Mouse (Mus musculus) mature B cell (primary cell): ENCODE data around the gene Setd1a.
"Not testable (repeated sequence)": the region's sequence is repeated elsewhere in the genome, so short reads cannot be mapped to it uniquely, and the experiment has no call there.

ENCODE experiments used
- in situ Hi-C: fragments of 300-500 bp; cut with MboI; formaldehyde crosslinking; loops from 2 replicates; pipeline ENCODE4 v1.14.3; 2019

Gene Setd1a

GRCm38 (mm10) chr7:127776426-127776825 is at the start of gene Setd1a:
Gene Setd1a, plus strand, starts transcription at chr7:127776670.
- in situ Hi-C loops = no loop called here

GRCm38 (mm10) chr7:127727898-127728297 is 48.6 kb upstream of the Setd1a start:
- in situ Hi-C loops = no loop called here

GRCm38 (mm10) chr7:127730170-127730569 is 46.3 kb upstream of the Setd1a start:
- in situ Hi-C loops = no loop called here

GRCm38 (mm10) chr7:127732066-127732465 is 44.4 kb upstream of the Setd1a start, which contains the start of gene Ctf2:
Gene Ctf2, minus strand, starts transcription at chr7:127732166.
- in situ Hi-C loops = not testable (repeated sequence)

- in situ Hi-C loops = no loop called here
Observed at GRCm38 (mm10) chr7:127744366-127745045, 32.0 kb upstream of the Setd1a start, which contains the start of gene Fbxl19. Gene Fbxl19, plus strand, starts transcription at chr7:127744543.

GRCm38 (mm10) chr7:127745251-127745651 is 31.2 kb upstream of the Setd1a start:
- in situ Hi-C loops = no loop called here

GRCm38 (mm10) chr7:127745652-127746493 is 30.6 kb upstream of the Setd1a start:
- in situ Hi-C loops = no loop called here

GRCm38 (mm10) chr7:127746494-127747491 is 29.7 kb upstream of the Setd1a start:
- in situ Hi-C loops = no loop called here

- in situ Hi-C loops = no loop called here
Observed at GRCm38 (mm10) chr7:127747559-127748234, 28.8 kb upstream of the Setd1a start.

GRCm38 (mm10) chr7:127748235-127748560 is 28.3 kb upstream of the Setd1a start:
- in situ Hi-C loops = no loop called here

- in situ Hi-C loops = no loop called here
Observed at GRCm38 (mm10) chr7:127750131-127751127, 26.0 kb upstream of the Setd1a start.

GRCm38 (mm10) chr7:127751619-127752018 is 24.9 kb upstream of the Setd1a start:
- in situ Hi-C loops = no loop called here

- in situ Hi-C loops = no loop called here
Observed at GRCm38 (mm10) chr7:127752069-127752468, 24.4 kb upstream of the Setd1a start.

GRCm38 (mm10) chr7:127753158-127753557 is 23.3 kb upstream of the Setd1a start:
- in situ Hi-C loops = no loop called here

- in situ Hi-C loops = no loop called here
Observed at GRCm38 (mm10) chr7:127753741-127754140, 22.7 kb upstream of the Setd1a start.

- in situ Hi-C loops = no loop called here
Observed at GRCm38 (mm10) chr7:127759716-127760115, 16.8 kb upstream of the Setd1a start.

- in situ Hi-C loops = no loop called here
Observed at GRCm38 (mm10) chr7:127760478-127760877, 16.0 kb upstream of the Setd1a start.

- in situ Hi-C loops = no loop called here
Observed at GRCm38 (mm10) chr7:127761026-127761425, 15.4 kb upstream of the Setd1a start.

- in situ Hi-C loops = no loop called here
Observed at GRCm38 (mm10) chr7:127763642-127764041, 12.8 kb upstream of the Setd1a start.

- in situ Hi-C loops = no loop called here
Observed at GRCm38 (mm10) chr7:127765756-127766155, 10.7 kb upstream of the Setd1a start.
